Mouse (Mus musculus) spleen, postnatal 4 days (tissue): Measurements from ENCODE around the gene Ankrd16.
A peak's percentile ranks its signal among the peaks of the same experiment; 100 is the strongest.

Experiments used
- DNase-seq, 2 experiments: peaks; one replicate each; pipeline ENCODE4 v3.0.0; 2022; ENCODE audit warnings: low spot score in 2 of 2

Ankrd16 gene

DNA sequence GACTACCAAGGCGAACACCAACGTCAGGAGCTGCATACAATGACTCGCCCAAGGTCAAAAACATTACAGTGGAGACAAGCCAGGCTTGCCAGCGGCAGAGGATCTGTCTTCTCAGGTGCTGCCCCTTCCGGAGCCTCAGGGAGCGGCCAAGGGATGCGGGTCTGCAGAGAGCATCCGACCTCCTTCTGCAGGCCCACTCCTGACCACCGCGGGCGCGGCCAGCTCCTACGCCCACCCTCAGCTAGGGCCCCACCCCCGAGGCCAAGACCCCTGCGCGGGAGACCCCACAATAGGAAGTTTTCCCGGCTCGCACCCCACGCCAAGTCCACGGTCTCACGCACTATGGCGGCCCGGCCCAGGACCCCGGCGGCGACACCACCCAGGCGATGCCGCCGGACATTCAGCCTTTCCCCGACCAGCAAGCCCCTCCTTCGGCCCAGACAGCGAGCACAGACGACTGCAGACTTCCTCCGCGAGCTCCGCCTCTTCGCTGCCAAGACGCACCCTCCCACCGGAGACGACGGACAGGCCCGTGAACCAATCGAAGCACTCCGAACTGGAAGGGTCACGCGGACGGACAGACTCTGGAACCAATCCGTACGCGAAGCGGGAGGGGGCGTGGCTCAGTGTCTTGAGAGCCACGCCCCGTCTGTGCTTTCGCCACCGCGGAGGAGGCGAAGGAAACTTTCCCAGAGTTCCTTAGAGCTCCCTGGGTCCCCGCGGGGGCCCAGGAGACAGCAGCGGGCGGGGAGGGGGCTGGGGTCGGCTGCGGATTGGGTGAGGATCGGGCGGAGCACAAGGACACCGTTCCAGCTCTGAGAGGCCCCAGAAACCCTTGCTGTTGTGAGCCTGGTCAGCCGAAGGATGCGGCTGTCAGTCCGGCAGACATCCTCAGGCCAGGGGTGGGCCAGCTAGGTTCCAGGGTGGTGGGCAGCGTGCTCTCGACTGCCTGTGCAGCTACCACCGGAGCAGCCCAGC, at the start of gene Ankrd16, which contains the start of gene Fbh1:
TSS of gene Ankrd16 (plus strand) at position 786 of the 978 bp plus-strand sequence.
TSS of gene Fbh1 (minus strand) at position 492 of the 978 bp plus-strand sequence.
- peak; percentile 100 for DNase-seq

DNA sequence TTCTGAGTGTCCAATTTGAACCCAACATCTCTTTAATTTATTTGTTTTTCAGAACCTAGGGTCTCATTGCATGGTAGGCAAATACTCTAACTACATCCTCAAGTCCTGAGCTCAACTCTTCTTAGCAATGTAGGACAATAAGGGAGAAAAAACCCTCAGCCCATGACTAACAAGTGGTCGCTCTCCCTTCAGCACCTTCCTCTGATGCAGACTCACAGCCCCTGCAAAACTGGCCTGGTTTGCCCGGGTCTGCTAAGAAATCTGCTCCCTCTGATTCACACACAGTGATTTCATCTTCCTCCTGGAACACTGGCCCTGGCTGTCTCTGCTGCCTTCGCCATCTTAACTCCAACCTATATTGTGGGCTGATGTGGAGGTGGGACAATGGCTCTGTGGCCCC, 48.6 kb upstream of the Ankrd16 start:
- no peak for DNase-seq

DNA sequence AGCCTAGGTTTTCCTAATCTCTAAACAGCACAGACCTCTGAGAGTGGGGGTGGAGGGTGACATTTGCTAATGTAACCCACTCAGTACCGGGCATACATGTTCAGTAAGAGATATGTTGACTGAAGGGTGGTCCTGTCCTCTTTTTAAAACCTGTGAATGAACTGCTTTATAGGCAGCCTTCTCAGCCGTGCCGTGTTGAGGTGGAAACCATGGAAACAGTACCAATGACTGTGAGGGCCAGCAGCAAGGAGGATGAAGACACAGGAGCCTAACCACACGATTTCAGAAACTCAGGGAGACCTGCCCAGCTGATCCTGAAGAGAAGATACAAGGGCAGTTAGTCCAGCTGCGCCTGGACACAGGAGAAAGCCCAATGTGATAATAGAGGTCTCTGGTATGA, 44.7 kb upstream of the Ankrd16 start:
- DNase-seq, result no peak

DNA sequence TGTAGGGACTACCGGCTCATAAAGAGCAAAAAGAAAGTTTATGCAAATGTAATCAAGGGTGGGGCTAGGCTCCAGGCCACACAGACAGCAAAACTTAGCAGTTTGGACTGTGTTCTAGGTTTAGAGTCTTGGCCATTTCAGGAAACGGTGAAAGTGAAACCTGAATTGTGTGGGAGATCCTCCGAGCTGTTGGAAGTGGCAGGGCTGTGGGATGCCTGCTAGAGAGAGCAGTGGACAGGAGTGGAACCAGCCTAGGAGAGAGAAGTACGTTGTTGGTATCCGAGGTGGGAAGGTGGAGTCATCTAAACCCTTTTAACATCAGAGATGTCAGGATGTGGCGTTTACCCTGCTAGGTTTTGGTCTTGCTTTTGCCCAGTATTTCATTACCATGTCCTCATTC, 41.8 kb upstream of the Ankrd16 start:
- no peak for DNase-seq

DNA sequence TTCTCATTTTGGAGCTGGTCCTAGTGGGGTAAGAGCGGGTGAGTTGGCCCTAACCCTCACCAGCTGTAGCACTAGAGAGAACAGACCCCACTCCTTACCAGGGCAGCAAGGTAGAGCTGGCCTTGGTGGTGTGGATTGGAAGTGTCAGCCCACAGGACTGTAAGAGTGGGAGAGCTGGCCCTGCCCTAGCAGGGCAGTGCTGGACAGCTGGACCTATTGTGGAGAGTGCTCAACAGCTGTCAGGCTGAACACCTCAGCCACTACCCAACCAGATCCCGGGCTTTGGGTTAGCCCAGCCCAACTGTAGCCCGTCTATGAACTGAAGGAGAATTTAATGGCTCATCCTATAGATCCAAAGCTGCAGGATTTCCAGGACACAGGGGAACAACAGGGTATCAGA, 38.9 kb upstream of the Ankrd16 start:
- no peak for DNase-seq

DNA sequence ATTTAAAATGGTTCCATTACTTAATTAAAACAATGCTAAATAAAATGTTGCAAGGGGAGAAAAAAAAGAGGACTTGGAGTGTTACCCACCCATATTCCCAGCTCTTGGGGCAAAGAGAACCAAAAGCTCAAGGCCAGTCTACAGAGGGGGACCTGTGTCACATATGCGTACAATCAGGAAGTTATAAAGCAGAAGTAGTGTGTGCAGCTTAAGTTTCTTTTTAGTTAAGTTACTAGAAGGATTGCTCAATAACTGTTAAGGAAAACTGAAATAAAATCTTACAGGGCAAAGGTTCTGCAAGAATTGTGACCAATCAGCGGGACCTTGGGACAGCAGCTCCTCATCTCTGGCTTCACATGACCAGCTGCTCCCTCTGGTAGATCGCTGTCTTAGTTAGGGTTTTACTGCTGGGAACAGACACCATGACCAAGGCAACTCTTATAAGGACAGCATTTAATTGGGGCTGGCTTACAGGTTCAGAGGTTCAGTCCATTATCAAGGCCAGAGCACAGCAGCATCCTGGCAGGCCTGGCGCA, 38.1 kb upstream of the Ankrd16 start:
- DNase-seq, result no peak

DNA sequence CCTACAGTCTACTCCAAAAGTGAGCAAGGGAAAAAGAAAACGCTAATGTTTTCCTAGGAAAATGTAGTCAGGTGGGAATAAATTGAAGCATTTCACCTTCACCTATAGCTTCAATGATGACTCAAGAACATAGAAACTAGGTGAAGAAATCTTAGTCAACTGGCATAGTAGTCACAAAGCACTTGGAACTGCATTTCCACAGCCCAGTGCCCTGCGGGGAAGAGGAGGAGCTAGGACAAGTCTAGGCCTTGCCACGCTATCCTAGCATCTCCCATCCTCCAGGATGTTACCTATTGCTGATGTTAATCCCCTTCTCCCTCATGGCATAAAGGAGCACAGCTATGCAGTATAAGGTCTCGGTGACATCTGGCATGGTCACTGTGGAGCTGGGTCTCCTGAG, 15.1 kb upstream of the Ankrd16 start:
- no peak for DNase-seq

DNA sequence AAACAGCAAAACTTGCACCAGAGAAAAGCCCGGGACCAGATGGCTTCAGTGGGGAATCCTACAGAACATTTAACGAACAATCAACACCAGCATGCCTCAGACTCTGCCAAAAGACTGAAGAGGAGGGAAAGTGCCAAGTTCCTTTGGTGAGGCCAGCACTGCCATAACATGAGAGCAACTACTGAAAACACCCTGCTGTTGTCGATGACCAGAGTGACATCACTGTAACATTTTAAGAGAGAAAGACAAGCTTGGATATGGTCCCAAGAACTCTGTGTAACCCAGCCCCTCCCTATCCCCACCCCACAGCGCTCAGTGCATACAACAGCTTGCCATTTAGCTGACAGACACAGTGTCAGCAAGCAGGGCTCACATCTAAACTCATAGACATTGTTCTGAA, 12.0 kb upstream of the Ankrd16 start:
- no peak for DNase-seq

DNA sequence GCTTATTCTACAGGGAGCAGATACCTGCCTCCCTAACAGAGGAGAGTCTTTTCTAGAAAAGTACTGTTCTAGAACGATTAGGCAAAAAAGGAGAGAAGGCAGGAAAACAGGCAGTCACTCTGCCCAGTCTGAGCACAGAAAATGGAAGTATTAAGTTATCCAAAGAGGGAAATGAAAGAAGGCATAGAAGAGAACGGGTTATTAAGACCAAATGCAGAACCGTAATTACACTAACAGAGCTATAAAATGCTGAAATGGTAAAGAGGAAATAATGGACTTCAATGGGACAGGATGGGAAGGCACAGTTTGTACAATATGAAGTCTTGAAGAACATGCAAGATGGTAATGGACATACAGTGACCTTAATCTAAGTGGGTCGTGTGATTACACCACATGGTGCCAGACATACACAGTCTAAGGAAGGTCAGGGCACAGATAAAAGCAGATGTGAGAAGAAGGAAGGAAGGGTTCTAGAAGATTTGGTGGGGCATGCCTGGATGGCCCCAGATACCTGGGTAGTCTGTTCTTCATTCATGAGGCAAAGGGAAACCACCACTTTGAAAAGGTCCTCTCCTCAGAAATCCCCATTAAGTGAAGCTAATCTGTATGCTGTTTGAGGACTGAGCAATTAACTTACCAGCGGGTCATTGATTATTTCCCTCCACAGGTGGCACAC, 11.1 kb upstream of the Ankrd16 start:
- no peak for DNase-seq

DNA sequence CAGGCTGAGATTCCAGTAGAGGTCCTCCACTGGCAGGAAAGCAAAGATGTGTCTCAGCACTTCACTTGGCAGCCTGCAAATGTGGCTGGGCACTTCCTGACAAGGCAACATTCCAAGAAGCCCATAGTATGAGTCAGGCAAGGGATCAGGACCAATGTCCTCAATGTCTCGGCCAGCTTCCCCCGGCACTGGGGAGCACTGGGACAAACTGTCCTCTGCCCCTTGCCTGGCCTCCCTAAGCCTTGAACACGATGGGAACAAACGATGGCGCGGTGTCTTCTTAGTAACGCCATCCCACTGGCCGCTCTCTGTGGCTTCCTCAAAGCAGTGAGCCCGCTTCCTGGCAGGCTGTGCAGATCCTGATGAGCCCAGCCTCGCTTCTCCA, 10.5 kb upstream of the Ankrd16 start:
- DNase-seq, result no peak

DNA sequence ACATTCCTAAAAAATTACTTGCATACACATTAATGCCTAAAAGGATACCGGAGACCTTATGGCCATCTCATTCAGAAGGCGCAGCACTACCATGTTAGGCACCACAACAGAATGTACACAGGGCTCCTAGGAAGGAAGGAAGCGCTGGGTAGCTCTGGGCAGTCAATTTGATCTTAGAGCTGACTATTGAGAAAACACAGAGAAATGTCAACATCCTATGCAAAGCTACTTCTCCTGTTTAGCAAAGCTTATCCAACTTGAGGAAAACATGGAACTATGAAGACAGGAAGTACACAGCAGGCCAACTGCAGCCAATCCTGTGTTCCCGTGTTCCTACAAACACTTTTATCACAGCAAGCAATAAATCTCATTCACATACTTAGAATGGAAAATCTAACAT, 6.0 kb upstream of the Ankrd16 start:
- no peak for DNase-seq

DNA sequence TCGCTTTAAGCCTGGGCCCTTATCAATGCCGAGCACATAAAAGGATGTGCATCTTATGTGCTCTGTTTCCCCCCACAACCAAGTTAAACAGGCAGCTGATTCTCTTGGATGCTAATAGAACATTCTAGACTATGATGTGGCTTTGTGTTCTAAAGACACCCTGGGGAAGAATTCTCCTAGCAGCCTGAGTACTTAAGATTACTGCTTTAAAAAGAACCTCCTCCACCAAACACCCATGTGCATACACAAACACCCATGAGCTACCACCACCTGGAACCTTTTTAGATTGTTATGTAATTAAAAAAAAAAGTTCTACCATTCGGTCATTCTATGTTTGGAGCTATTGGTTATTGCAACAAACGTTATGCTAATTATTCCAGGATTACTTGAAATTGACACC, 5.3 kb upstream of the Ankrd16 start:
- no peak for DNase-seq

DNA sequence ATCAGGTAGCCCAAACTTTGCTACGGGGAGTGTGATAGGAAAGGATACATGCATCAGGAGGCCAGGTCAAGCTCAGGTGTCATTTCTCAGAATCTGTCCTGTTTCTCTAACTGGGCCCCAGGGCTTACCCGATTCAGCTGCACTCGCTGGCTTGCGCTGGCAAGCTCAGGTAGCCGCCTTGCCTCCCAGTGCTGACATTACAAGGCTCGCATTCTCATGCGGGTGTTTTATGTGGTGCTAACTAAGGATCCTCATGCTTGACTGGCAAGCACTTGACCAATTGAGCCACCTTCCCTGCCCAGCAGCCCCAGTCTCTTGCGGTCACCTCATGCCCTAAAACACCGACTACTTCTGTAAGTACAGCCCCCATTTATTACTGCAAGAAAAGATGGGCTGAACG, 3.2 kb upstream of the Ankrd16 start:
- DNase-seq, result no peak

DNA sequence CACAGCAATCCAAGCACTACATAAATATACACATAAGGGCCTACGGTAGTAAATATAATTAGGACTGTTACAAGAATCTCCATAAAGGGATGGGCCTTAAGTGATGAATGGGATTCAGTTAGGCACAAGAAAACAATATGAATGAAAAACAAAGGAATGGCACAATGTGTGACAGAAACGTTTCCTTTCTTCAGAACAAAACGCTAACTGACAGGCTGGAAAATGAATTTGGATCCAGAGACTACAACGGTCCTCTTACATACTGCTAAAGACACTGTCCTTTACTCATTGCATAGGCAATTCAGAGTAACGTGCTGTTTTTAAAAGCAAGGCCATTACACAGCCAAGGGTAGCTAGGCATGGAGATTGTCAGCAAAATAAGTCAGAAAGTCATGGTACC, 2.6 kb upstream of the Ankrd16 start:
- DNase-seq, result no peak

DNA sequence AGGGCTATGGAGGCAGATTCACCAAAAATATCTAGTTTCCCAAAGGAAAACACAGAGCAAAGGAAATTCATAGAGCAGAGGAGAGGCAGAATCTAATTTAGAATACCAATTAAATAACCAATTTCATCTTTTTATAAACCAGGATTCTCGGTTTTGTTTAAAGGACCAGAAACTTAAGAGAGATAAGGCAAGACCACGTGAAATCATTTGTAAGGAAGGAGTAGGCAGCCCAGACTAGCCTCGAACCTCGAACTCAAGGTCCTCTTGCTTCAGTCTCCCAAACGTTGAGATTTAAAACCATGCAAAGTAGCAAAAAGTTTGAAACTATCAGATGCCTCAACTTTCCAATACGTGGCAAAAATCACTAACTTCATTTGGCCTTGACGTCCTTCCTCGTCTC, 1.3 kb upstream of the Ankrd16 start:
- no peak for DNase-seq

DNA sequence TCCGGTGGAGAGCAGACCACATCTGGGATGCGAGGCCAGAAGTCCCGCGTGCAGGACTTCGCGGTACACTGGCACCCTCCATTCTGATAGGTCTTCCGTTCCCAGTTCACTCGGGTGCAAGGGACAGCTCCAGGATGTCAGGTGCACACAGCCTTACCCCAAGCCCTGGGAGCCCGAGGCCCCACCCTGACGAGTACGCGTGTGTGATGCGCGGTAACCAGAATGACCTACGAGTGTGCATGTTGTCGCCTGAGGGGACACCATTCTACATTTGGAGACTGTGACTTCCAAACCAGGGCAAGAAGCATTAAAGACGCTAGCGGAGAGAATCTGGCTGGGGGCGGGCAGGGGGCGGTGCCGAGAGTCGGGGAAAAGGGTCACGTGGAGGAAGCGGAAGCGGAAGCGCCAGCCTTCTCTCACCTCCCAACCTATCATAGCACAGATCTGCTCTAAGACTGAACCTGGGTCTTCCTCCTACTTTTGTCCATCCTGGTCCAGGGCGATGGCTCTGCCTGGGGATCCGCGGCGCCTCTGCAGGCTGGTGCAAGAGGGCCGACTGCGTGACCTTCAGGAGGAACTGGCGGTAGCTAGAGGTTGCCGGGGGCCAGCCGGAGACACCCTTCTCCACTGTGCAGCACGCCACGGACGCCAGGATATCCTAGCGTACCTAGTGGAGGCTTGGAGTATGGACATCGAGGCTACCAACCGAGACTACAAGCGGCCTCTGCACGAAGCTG, 579 bp downstream of the Ankrd16 start:
- peak; percentile 82 to 90 for DNase-seq

DNA sequence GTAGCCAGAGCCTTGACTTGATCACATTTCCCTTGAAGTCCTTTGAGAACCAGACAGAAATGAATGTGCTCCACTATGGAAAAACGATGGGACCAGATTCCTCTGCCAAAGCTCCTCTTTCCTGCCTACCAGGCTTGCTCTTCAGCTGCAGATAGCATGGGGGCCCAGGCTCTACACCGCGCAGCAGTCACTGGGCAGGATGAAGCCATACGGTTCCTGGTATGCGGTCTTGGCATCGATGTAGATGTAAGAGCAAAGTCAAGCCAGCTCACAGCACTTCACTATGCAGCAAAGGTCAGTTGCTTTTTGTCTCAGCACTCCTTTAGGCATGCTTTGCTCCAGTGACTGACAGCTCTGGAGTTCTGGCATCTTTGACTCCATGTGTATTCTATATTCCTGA, 6.5 kb downstream of the Ankrd16 start:
- DNase-seq, result peak in 1 of 2 experiments; percentile 29

DNA sequence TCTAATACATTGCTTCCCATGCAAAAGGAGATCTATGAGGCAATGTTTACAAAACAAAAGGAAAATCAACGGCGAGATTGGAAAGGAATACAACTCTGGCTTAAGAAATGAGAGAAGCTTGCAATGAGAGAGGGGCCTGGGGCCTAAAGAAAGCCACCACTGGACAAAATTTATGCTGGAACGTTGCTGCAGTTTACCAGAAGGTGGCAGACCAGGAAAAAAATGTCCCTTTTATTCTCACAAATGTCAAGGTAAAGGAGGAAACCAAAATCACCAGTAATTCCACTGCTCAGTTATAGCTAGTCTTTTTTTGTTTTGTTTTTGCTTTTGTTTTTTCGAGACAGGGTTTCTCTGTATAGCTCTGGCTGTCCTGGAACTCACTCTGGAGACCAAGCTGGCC, 17.0 kb downstream of the Ankrd16 start:
- DNase-seq, result no peak

DNA sequence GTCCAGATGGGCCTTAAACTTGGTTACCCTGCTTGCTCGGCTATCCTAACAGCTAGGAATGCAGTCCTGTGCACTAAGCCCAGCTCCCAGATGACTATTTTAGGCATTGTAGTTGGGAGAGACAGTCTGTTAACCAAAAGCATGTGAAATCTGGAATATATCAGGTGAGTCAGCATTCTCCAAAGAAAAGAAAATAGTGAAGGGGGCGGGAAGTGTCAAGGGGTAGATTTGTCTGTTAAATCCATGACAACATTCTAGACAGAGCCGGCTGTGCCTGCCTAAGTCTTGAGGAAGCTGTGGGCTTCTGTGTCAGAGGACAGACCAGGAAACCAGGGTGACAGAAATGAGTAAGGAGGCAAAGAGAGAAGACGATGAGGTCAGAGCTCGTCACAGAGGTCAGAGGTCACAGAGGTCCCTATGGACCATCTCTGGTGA, 20.3 kb downstream of the Ankrd16 start:
- DNase-seq, result no peak

DNA sequence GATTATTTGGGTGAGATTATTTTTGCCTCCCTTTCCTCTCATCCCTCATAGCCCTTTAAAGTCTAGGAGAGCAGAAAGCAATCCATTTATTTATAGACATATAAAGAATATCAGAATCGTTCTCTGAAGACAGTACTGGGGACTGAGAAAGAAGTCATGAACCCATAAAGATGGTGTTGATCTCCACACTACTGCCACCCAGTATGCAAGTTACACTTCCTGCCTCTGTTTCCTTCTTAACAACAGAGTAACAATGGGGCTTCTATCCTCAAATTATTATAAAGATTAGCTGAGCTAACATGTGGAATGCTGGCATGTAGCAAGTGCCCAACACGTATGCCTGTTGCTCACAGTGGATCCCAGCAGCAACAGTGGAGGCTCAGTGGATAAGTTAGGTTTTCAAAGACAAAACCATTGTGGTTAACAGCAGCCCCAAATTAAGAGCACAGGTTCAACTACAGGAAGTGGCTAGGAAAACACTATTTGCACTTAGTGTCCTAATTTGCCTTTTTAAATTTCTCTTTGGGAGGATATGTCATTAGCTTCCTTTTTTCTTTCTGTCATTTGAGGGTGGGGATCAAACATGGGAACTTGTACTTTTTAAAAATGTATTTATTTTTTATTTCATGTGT, 23.7 kb downstream of the Ankrd16 start:
- no peak for DNase-seq
